Mouse (Mus musculus) fat pad, adult 2 months (tissue): ENCODE measurements around the gene Habp2.

ENCODE experiments used
- DNase-seq: peaks from one replicate; pipeline ENCODE4 v3.0.0-alpha.2; 2011; ENCODE audit warnings: low read depth, low spot score; ENCODE audit errors: extremely low read depth

Habp2 gene

DNA sequence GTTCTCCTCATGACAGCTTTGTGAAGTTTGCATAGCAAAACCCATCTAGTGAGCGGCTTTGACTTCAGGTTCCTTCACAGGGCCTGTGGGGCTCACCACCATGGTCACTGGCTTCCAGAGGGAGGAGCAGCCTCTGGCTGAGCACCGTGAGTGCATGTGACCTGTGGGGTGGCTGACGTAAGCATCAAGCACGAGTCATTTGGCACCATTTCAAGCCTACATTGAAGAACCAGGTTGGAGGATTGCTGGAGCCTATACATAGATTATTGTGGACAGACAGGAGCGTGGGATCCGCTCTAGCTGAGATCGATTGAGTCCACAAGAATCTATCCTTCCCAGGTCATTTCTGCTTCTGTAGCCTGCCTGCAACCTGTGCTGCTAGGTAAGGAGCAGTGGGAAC lies at the start of gene Habp2:
Gene Habp2 (plus strand): TSS at position 272 of the 400 bp plus-strand sequence.
- DNase-seq = no peak

- DNase-seq = no peak
These were observed 48.4 kb upstream of the Habp2 start for GRCm38 (mm10) chr19:56238501-56238900.

- DNase-seq = no peak
These were observed 41.7 kb upstream of the Habp2 start for GRCm38 (mm10) chr19:56245201-56245600.

- no peak for DNase-seq
These were observed 34.1 kb upstream of the Habp2 start for GRCm38 (mm10) chr19:56252815-56253214.

GRCm38 (mm10) chr19:56253271-56253670 lies 33.7 kb upstream of the Habp2 start:
- no peak for DNase-seq

DNA sequence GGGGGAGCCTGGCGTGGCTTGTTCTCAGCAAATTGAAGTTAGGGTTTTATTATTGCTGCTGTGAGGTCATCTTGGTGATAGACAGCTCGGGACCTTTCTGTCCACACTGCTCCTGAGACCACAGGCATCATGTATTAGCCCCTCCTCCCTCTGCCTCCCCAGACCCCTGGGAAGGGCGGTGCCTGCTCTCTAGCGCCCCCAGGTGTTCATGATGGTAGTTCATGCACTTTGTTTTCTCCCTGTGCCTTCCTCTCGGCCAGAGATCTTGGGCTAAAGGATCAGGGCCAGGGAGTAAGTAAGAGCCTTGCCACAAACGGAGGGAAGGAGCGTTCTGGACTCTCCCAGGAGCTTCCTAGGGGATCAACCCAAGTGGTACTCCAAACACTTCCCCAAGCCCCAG lies 32.2 kb upstream of the Habp2 start:
- no peak for DNase-seq

DNA sequence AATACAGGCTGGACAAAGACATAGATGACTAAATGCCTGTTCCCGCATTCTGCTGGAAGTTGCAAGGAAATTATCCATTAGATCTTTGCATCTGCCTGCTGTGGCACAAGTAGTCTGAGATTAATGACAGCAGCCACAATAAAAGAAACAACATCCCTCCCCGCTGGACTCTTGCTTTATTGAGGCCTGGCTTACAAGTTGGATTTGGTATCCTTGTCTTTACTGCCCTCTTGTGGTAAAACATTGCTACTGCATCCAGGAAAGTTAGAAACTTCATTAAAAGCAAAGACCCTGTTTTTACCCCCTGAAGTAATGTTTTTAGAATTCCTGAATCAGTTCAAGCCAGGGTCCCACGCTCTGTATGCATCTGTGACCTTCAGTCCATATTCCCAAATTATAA lies 31.4 kb upstream of the Habp2 start:
- no peak for DNase-seq

- DNase-seq = no peak
These were observed 30.7 kb upstream of the Habp2 start for GRCm38 (mm10) chr19:56256235-56256634.

DNA sequence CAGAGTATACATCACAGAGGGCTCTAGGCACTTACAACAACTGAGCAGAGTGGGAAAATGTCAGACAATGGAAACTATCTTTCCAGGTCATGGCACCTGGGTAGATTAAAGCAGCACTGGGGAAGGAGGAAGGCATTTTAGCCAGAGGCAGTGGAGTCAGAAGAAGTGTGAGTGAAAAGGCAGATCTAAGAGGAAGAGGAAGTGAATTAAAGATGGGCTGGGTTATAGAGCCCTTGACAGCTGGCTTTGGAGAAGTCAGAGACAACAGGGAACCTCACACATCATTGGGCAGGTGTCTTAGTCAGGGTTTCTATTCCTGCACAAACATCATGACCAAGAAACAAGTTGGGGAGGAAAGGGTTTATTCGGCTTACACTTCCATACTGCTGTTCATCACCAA lies 30.2 kb upstream of the Habp2 start:
- no peak for DNase-seq

DNA sequence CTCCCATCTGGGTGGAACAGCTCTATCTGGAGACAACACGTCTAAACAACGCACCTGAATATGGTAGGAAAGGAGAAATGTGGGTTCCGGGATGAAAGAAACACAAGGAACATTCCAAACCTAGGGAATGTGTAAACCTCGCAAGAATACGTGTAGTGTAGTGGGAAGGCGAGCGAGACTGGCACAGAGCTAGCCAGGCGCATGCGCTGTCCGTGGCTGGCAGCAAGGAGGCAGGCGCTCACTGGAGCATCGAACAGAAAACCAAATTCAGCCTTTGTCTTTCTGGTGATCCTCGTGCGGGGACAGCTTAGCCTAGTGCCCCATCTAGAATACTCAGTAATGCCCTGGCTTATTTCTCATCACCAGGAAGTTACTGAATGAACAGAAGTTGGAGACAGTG lies 23.2 kb upstream of the Habp2 start:
- no peak for DNase-seq

GRCm38 (mm10) chr19:56264175-56264574 lies 22.8 kb upstream of the Habp2 start:
- DNase-seq = no peak

DNA sequence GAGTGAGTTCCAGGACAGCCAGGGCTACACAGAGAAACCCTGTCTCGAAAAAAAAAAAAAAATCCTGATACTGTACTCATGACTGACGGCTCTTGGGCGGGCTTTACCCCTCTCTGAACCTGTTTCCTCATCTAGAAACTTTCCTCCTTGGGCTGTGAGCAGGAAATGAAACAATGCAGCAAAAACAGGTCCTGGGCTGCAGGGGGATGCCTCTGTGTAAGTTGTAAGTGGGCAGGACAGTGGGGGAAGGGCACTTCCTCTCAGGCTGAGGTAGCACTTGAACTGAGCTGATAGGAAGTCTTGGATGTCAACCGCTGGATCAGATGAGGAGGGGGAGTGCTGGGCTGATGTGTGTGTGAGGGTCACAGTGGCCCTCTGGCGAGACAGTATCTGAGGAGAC lies 21.8 kb upstream of the Habp2 start:
- no peak for DNase-seq

DNA sequence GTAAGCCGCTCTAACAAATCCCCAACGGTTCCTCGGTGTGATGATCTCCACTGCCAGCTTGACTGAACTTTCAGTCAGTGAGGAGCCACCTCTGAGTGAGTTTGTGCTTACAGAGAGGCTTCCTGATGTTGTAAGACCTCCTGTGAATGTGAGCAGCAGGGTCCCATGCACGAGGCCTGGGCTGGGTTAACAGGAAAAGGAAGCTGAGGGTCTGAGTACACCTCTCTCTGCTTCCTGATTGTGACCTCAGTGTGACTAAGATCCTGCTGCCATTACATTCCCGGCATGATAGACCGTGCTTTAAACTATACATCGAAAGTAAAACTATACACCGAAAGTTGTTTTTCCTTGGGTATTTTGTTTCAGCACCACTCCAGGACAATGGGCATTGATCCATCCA lies 14.9 kb upstream of the Habp2 start:
- no peak for DNase-seq

GRCm38 (mm10) chr19:56277140-56277804 lies 9.7 kb upstream of the Habp2 start:
- no peak for DNase-seq

GRCm38 (mm10) chr19:56277951-56278350 lies 9.0 kb upstream of the Habp2 start:
- no peak for DNase-seq

DNA sequence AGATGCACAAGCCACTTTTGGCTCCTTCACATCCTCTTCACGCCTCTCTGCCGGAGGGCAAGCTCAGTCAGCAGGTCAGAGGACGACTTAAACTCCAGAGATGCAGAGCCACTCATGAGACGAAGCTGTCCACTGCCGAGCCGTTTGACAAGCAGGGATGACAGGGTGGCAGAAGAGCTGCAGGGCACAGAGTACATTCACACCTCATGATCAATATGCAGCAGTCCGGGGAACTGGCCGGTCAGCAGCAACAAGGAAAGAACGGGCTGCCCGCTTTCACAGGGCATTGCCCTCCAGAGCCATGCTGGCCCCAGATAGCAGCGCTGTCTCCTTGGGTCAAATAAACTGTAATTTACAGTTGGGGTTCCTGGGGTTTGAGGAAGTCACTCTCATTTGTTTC lies 8.6 kb upstream of the Habp2 start:
- no peak for DNase-seq

DNA sequence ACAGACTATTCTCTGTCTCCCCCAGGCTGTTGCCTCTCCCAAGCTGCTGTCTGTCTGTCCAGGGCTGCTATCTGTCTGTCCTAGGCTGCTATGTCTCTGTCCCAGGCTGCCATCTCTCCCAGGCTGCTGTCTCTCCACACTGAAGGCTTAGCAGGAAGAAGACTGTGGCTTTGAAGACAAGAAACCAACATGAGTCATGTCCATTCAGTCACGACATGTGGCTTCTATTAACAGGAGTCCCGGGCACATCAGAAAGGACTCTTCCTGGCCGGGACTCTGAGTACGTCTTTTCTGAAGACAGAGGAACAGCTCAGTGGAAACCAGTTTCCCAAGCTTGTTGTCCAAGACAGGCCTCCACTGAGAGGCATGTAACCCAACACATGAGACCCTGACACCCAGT lies 1.7 kb upstream of the Habp2 start:
- no peak for DNase-seq

DNA sequence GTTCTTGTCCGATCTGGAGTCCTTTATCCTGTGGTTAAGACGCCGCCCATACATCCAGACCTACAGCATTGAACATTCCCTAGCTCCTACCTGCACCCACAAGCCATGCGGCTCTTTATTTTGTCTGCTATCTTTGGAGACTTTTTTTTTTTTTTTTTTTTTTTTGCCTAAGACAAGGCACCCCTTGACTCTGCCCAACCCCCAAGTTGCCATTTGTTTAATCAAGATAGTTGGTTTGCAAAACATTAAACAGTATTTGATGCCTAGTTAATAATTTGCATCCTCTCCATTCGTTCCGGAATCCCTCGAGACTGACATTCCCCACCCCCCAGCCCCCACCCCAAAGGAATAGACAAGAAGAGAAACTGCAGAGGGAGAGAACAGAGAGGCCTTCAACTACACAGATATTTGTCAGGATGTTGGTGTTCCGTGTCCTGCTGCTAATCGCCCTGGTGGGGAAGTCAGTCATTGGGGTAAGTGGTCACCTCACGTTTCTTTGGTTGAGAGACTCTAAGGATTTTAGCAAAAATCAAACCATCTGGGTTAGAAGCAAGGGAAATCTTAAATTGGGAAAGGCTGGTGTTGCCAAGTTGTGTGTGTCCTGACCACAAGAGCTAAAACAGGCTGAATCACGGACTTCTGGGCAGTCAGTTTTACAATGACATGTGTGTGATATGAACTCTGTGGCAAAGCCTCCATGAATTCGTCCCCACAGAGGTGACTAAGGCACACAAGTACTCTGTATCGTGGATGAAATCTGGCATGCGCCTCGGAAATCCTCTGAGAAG lies 837 bp downstream of the Habp2 start:
- no peak for DNase-seq

DNA sequence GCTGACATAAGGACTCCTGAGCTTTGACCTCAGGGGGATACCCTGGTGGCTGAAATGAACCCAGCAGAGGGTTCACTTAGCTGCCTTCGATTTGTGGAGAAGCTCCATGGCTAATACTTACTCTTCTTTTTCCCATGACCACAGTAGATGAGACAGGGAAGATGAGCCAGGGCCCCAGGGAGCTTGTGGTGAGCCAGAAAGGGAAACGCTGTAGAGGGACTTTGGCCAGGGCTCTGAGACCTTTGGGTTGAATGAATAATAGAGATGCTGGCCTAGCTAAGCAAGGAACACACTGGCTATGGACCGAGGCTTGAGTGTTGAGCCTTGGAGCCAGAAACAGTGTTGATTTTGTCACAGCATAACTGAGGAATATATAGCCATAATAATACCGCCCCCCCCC lies 1.5 kb downstream of the Habp2 start:
- DNase-seq = no peak

DNA sequence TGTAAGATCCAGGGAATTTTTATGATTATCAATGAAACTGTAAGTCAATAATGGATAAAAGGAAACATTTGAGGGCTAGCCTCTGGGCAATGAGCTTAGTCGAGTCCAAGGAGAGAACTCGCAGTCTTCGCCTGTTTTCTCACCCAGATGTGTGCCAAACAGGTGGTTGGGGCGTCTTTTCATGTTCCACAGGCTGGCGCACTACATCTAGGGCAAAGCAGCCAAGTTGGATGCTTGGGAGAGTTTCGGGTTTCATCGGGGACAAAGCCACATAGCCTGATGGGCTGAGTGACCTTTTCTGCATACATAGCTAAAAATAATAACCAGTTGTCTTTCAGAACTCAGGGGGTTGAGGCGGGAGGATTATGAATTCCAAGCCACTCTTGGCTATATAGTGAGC lies 2.7 kb downstream of the Habp2 start:
- no peak for DNase-seq

GRCm38 (mm10) chr19:56291898-56292297 lies 5.0 kb downstream of the Habp2 start:
- no peak for DNase-seq

- no peak for DNase-seq
These were observed 5.4 kb downstream of the Habp2 start for GRCm38 (mm10) chr19:56292335-56292734.
